8 mouse cellular contexts compared by ENCODE assay signal in the genomic region with DNA sequence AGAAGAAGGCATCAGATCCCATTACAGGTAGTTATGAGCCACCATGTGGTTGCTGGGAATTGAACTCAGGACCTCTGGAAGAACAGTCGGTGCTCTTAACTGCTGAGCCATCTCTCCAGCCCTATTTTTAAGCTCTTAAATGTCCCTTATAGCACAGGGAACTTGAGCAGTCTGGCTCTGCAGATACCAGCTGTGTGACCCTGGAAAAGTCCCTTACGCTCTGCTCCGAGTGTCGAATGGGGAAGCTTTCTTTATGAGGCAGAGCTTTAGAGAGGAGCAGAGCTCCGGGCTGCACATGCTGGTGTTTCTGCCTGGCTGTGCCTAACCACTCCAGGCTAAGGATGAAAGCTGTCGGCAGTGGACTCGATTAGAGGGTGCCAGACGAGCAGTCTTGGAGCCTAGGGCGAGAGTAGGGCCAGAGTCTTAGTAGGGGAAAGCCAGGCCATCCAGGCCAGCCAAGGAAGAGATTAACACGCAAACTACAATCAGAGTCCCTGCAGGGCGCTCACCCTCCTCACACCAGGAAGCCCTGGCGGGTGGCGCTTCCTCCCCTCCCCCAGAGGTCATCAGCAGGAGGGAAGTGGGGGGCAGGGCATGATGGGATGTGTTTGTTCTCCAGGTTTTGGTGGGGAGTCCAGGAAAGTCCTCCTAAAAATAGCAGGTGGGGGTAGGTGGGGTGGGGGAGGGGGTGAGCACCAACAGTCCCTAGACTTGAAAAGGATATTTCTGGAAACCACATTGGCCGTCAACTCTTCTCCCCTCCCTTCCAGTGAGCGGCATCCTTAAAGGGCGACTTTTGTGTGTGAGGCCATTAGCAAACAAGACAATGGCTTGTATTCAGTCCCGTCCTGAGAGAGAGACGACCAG.
DNase-seq lines count a peak whose midpoint lies in the region; TF ChIP-seq lines count a peak whose summit lies in the region.

No protein-coding gene starts in this region.

- H3K4me3 ChIP-seq in lung, adult 2 months (replicated peaks; ENCODE audit: extremely low read depth, low read depth, low read length): no peak overlapping the region

- no peak for TF ChIP-seq POLR2A in lung, adult 2 months (IDR thresholded peaks at IDR 0.05; ENCODE audit: borderline replicate concordance, extremely low read depth, low read depth, low read length)

- no peak for TF ChIP-seq CTCF in lung, adult 2 months (IDR thresholded peaks at IDR 0.05; ENCODE audit: insufficient read depth, low read length)

- peak; percentile 14 to 20 for DNase-seq in spleen, postnatal 36 days (ENCODE audit: low spot score in 2 of 2)
- DNase-seq in spleen, adult 12 weeks (ENCODE audit: low spot score): no peak
- DNase-seq in gastrocnemius, adult 8-10 months (ENCODE audit: low spot score in 2 of 2): peak; percentile 16 to 17
- DNase-seq in kidney, adult 18-20 months: peak; percentile 65
- peak; percentile 55 for DNase-seq in lung, adult 2 months
- DNase-seq in c-Kit-positive CD71-positive TER-119-positive erythroid progenitor cells, embryonic 14.5 days (ENCODE audit: low spot score): no peak
- no peak for DNase-seq in cerebellum, adult 11 months
- DNase-seq in cerebellum, adult 18-20 months: no peak

- 26% methylated on average over 18 of the region's 18 CpGs for WGBS in lung, adult 2 months

- 0 out of 2 replicates have a peak, but pooled peaks cover 5% of the 10 kb centered on the region for H3K4me1 ChIP-seq in lung, adult 2 months (ENCODE audit: control insufficient read depth, insufficient read depth, low read length)

Comparison
In these comparisons a context has a peak if more than half of its experiments do, and no peak if none do; other contexts are left out.
1. DNase-seq: peak in spleen, postnatal 36 days (2 of 2), gastrocnemius, adult 8-10 months (2 of 2), kidney, adult 18-20 months (single experiment) and lung, adult 2 months (single experiment); none in spleen, adult 12 weeks (single experiment), c-Kit-positive CD71-positive TER-119-positive erythroid progenitor cells, embryonic 14.5 days (single experiment), cerebellum, adult 11 months (single experiment) and cerebellum, adult 18-20 months (0 of 2).